Mouse (Mus musculus) cerebral cortex, adult 2 months (tissue): ENCODE measurements around the gene Pde4d.

Experiments used
- WGBS: fragments of 180-500 bp; shearing (Covaris S2); methylation state at CpG from one replicate; pipeline ENCODE4 v1.1.7; 2018; 5-methylcytosine and 5-hydroxymethylcytosine counted together

Pde4d gene

DNA sequence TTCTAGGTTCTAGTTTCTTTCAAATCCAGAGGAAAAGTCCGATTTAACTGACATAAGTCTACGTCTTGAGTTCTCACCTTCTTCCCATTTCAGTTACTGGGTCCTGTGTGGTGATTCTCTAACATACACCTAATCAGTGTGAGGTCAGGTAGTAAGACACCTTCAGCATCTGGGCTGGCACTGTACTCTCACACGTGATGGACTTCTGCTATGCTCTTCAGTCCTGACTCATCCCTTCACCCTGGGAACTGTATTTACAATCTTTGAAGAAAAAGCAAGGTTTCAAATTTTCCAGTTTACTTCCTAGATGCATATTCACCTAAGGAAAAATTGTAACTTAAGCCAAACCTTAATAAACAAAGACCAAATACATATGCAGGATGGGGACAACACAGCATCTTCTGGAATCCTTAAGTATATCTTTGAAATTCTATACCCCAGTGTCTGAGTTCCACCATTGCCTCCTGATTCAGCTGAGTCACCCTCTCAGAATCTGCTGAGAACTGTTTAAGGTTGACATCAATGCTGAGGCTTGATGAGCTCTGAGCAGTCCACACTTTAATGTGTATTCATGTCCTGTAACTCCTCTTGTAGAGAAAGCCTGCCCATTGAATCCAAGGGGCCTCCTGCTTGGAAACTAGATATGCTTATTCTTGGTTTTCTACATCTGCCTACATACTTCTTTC is 301.6 kb downstream of the Pde4d start:
- 79% methylated on average over 3 of the region's 3 CpGs for WGBS

DNA sequence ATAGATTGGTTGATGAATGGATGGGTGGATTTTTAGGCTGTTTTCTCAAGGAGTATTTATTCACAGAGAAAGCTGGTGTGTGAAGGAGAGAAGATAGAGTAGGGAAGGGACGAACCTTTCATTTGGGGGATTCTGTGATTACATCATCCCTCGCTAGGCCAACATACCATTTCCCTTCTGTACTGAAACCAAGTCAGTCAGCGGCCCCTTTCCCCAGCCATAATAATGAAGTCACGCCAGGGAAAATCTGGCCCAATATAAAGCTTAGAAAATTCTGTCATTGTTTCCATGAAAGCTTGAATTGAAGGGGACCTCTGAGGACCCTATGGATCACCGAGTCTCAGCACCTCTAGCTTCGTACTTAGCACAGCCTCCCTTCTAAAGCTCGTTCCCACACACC is 307.7 kb downstream of the Pde4d start:
- 82% methylated on average over 7 of the region's 7 CpGs for WGBS

DNA sequence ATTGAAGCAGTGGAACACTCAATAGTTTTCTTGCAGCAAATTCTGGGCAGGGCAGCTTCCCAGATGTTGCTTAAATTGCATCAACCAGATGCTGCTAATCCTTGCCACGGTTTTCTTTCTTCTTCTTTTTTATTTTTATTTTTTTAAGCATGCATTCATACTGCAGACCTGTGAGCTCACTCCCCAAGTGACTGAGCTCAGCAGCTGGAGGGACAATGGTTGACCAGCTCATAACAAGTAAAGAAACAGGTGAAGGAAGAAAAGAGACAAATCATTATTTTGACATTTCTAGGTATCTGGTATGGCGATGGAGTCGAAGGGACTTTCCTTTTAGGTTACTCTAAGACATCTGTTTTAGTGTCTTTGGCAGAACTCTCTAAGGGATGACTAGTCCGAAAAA is 308.6 kb downstream of the Pde4d start:
- 84% methylated on average over 4 of the region's 4 CpGs for WGBS

DNA sequence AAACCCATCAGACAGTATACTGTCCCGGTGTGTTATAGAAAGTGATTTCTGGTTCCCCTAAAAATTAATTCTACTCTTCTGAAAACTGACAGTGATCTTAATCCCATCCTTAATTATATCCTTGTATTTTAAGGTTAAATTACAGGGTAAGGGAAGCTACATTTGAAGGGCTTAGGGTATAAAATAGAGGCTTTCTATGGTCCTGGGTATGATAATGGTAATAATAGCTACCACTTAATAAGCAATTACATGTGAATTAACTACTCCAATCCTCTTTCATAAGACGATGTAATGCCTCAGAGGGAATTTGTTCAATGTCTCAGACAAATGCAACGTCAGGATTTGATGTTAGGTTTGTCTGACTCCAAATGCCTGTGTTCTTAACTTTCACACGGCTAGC is 309.4 kb downstream of the Pde4d start:
- 78% methylated on average over 4 of the region's 4 CpGs for WGBS

DNA sequence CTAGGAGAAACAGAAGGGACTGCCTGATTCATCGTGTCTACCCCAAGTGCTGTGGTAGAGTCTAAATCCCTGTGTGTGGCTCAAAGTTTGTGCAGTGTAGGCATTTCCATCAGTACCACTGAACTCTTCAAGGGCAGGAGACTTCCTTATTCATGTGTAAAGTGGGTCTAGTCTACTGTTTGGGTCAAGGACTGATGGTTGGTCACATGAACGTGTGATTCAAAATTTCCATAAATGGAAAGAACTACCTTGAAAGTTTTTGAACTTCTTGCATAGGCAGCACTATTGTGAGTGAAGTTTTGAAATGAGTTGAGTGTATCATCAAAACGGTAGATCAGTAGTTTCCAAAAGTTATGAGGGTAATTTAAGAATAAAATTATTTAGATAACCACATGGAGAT is 313.5 kb downstream of the Pde4d start:
- WGBS, result 79% methylated on average over 3 of the region's 3 CpGs

DNA sequence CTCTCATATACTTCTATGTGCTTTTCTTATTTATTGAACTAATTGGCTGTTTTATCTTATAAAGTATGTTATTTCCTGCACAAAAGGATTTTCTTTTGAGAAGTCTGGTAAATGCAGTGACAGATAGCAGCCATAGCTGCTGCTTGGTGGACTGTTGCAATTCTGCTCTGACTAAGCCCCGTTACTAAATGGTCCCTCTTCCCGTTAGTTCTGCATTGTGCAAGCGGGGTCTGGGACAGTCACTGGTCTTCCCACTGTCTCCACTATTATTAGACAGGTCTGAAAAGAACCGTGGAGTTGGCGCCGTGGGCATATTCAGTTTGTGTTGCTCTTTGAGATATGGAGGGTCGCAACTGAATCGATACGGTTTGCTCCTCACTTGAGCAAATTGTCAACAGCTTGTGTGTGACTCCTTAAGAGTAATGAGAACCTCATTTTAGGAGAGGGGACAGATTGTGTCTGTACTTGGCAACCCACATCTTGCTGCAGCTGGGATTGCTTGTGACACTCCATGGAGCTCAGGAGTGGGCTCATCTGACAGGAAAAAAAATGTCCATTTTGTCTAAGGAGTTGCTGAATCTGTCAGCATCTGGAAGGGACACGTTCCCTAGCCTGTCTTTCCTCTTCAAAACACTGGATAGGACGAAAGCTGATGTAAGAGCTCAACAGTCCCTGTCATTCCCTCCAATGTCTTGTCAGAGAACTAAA is 316.4 kb downstream of the Pde4d start:
- 44% methylated on average over 11 of the region's 11 CpGs for whole genome bisulfite sequencing

DNA sequence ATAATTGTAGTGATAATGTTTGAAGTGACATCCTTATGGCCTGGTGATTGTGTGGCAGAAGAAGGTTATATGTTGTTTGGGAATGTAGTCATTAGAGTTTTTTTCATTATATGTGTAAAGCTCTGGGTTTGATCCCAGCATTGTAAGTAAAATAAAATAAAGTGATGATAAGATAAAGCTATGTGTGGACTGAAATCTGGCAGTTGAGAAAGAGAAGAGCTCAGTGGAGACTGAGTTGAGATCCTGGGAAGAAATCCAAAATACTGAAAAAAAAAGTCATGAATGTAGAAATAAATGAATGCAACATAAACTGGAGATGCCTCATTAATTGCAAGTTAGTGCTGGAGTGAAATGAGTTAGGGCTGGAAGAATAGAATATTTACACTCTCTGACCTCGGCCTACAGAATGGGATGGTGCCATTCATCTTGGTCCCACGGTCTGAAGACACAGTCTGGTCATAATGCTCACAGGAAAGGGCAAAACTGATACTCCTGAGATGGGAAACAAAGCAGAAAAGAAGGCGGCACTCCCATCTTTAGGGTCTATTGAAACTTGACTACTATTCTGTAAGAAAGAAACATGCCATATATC is 319.8 kb downstream of the Pde4d start:
- WGBS, result 55% methylated on average over 3 of the region's 3 CpGs

DNA sequence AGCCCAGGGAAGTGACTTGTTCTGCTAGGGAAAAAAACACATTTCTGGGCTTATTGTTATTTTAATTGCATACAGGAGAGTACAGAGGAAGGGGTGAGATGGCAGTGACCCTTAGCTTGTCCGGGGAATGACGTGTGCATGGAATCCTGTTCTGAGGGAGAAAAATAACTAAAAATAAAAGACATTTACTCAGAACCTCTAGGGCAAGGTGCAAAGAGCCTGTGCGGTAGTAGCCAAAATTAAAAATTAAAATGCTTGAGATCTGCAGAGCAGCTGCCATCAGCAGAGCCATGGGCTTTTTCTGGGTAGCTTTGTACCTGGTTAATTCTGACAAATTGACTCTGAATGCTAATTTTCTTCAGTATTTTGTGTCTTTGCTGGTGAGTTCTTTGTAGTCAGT is 322.6 kb downstream of the Pde4d start:
- 75% methylated on average over 3 of the region's 3 CpGs for WGBS

DNA sequence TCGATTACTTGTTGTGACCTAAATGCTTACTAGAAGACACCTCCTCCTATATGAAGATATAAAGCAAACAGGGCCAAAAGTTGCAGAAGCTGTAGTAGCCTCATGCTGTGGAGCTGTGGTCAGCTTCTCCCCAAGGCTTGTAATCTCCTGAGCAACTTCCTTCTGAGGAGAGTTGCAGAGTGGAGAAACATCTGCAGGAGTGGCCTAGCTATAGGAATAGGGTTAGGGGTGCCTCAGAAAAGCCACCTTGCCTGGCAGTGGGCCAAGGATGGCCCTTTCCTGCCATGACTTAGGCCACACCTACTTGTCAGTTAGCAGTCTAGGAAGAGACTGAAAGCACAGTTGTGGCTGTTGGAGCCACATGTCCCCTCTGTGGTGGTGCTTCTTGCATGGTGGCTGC is 325.2 kb downstream of the Pde4d start:
- 84% methylated on average over 1 of the region's 1 CpGs for WGBS

DNA sequence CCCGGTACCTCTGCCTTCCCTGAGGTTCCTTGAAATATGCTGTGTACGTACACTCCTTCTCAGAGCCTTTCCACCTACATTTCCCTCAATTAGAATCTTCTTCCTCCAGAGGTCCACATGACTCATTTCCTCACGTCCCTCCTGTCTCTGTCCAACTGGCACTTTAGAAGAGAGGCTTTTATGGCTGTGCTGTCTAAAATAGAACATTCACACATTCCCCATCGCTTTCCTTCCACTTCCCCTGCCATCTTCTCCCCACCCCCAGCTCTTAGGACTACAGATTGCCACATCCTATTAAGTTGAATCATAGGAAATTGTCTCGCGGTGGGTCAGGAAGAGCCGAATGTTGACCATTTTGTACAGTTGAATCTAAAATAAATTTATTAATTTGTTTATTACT is 326.1 kb downstream of the Pde4d start:
- WGBS, result 33% methylated on average over 7 of the region's 7 CpGs

DNA sequence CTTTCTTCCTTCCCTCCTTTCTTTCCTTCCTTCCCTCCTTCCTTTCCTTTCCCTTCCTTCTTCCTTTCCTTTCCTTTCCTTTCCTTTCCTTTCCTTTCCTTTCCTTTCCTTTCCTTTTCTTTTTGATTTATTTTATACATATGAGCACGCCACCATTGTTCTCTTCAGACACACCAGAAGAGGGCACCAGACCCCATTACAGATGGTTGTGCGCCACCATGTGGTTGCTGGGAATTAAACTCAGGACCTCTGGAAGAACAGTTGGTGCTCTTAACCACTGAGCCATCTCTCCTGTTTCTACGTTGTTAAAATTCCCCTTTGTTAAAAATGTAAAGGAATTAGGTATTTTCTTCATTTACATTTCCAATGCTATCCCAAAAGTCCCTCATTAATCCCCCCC is 347.9 kb downstream of the Pde4d start:
- 86% methylated on average over 3 of the region's 3 CpGs for WGBS

DNA sequence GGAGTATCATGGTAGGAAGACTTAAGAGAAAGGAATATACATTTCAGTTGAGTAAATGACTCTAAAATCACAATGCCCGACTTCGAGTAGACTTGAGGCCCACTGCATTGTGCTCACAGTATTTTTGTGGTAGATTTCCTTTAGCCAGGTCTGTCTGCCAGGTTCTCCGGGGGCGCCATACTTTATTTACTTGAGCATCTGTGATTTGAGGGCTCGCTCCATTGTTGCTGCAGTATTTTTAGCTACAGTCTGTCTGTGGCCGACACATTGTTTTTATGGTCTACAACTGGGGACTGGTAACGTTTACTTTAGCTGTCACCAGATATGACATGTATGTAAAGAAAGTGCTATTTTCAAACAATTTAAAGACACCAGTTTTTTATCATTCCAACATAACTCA is 359.4 kb downstream of the Pde4d start:
- 61% methylated on average over 7 of the region's 7 CpGs for whole genome bisulfite sequencing

DNA sequence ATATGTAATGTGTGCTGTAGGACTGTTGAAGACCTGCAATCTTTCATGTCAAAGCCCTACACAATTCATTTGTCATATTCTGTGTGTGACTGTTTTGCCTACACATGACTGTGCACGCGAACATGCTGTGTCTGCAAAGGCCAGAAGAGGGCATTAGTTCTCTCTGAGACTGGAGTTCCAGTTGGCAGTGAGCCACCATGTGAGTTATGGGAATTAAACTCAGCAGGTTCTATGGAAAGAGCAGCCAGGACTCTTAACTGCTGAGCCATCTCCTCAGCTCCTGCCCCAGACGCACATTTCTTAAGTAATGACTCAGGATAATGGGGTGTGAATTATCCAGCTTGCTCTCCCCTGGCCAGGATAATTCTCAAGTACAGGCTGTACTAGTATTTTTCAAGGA is 363.2 kb downstream of the Pde4d start:
- WGBS, result 69% methylated on average over 3 of the region's 3 CpGs

DNA sequence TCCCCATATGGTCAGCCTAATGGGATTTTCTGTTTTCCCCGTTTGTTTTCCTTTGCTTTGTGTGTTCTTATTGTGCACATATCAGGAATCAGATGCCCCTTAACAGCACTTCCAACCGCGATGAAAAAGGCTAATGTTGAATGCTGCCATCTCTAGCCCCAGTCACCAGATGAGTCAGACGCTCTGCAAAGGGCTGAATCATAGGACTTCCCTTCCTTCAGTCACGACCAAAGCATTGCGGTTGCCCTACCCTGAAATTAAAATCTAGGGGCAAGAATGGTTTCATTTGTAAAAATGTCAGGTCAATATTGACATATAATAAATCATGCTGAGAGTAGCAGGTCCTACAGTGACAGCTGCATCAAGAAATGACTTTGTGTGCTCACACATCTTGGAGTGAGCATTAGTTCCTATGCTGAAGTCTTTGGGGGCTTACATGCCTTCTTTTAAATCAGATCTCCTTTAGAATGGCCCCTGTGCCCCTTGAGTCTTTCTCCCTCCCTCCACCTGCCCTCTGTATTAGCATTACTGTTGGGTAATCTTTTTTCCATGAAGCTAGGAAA is 370.2 kb downstream of the Pde4d start:
- WGBS, result 69% methylated on average over 6 of the region's 6 CpGs

DNA sequence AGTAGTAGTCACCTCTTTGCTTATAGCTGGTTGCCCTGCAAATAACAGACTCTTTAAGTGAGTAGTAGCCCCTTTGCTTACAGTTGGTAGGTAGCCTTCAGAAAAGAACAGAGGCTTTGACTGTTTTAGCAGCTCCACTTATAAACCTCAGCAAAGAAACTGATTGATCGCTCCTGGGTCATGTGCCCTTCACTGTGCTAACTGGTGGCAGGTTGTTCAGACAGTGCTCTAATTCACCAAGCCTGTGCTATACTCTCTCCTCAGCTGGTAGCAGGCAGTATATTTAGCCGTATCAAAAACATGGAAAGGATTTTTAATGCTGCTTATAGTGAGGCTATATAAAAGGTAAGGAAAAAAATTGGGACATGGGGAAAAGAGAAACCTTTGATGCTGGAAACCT is 370.7 kb downstream of the Pde4d start:
- 87% methylated on average over 2 of the region's 2 CpGs for WGBS

DNA sequence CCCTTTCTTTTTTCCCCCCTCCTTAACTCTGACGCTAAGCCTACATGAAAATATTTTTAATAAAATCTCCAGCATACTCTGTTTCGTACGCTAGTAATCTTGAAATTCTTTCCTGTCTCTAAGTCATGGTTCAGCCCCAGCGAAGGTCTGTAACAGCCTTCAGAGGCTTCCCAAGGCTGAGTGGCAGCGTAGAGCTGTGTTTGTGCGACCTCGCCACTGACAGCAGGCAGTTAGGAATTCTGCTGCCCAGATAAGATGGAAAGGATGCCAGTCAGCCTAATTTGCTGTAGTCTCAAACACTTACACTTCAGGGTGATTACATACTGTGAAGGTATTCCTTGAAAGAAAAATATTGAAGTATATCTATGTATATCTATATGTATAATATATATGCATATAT is 371.5 kb downstream of the Pde4d start:
- WGBS, result 95% methylated on average over 7 of the region's 7 CpGs

DNA sequence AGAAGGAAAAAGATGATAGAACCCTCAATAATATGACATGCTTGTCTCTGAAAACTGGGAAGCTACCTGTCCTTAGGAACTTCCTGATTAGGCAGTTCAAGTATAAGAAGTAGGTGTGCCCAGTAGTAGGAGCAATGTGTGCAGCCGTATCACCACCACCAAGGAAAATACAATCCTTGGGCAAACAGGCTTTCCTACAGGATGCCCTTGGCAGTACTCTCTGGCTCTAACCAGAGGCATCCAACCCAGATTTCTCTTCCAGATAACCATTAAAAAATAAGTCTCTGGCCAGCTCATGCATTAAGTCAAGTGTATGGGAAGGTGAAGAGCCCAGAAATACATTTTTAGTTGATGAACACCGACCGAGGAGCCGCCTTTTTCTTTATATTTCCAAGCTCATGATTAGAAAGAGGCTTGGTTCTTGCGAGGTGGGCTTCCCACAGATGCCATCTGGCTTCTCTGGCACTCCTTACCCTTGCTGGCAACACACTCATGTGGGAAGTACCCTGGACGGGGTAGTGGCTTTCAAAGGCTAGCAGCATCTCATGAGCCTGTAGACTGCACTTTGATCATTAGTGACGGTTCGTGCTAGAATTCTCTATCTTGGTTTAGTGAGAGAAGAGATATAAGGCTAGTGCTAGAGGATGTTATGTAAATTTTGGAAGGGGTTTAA is 375.0 kb downstream of the Pde4d start:
- WGBS, result 55% methylated on average over 8 of the region's 8 CpGs

DNA sequence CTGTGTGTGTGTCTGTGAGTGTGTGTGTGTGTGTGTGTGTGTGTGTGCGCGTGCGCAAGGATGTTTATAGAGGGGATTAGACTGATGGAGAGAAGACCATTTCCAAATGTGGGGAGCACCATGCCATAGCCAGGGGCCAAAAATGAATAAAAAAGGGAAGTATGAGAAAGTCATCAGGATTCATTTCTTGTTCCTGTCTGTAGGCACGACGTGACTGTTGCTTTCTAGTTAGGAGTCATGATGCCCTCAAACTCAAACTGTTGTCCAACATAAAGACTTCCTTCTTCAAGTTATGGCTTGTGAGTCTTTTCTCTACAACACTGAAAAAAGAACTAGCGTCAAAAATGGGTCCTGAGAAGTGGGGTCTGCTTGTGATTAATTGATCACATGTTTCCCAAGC is 375.8 kb downstream of the Pde4d start:
- 90% methylated on average over 6 of the region's 6 CpGs for WGBS

DNA sequence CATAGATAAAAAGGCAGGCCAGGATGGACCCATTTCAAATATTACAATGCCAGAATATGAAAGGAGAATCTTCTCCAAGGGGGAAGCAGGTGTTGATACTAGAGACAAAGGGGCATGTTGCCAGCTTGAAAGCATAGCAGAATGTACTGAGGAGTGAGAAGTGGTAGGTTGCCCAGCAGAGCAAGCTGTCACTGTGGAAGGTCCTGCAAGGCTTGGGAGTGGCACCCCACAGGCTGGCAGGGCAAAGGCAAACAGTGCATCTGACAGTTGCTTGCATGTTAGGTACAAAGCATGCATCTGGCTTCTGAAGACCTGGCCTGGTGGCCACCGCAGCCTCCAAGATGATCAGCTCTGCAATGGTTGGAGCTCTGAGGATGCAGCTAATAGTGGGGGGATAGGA is 384.4 kb downstream of the Pde4d start:
- WGBS, result 100% methylated on average over 1 of the region's 1 CpGs

DNA sequence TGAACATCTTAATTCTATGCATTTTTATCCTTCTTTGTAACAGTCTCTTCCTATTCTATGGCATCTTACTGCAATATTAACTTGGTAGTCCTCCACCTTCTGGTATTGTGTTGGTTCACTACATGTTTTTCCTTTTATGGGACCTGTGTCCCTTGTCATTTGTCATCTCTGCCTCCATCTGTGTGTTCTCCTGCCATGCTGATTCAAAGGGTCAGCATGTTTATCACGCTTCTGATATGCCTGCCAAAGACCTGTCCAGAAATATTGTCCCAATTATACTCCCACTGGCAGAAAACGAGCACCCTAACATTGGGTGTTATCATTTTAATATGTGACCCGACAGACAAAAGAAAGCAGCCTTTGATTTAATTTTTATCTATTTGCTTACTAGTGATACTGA is 386.6 kb downstream of the Pde4d start:
- WGBS, result 79% methylated on average over 3 of the region's 3 CpGs

DNA sequence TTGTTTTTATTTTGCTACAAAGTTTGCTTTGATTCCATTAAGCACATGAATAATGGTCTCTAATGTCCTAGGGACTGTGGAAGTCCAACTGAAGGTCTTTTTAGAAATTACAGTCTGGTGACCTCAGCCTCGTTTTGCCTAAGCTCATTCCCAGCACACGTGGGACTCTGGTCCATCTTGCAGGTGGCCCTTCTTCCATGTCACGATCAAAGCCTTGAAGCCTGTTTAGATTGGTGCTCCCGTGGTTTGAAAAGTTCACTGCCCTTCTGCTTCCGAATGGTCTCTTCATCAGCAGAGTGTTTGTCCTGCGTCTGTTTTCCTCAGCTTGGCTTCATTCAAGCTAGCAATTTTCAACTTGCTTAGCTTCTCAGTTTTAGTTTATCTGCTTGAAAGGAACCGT is 389.4 kb downstream of the Pde4d start:
- WGBS, result 64% methylated on average over 7 of the region's 7 CpGs

DNA sequence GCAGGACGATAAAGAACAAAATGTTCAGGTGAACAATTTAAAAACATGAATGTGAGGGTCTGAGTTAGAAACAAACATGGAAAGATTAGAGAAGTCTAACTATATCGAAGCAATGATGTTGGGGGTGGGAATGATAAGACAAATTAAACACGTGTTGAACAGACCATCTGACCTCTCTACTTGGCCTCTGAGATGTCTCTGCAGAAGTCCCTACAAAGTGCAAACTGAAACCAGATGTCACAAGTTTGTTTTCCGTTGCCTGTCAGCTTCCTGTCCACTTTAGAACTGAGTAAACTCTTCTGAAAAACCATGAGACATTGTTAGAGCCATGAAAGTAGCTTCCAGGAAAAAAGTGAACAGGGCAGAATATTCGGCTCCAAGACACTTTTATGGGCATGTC is 404.3 kb downstream of the Pde4d start:
- WGBS, result 69% methylated on average over 5 of the region's 5 CpGs
